Mouse (Mus musculus) spleen, adult 2 months (tissue): ENCODE data around the gene Gtf2ird2.

ENCODE experiments used
- CTCF ChIP-seq: fragments of 200-500 bp; IDR thresholded peaks from 2 replicates; pipeline ENCODE4 v1.5.1; 2011; ENCODE audit warnings: mild to moderate bottlenecking, inconsistent platforms; ENCODE audit not compliant: insufficient read depth, insufficient read length, insufficient replicate concordance; ENCODE audit errors: extremely low read depth
- POLR2A ChIP-seq: fragments of 200-500 bp; IDR thresholded peaks from 2 replicates; pipeline ENCODE4 v1.6.1; 2011; ENCODE audit warnings: low read depth, low read length, inconsistent platforms

GRCm38 (mm10) chr5:134235111-134235510 is 51.3 kb downstream of the Gtf2ird2 start:
- TF ChIP-seq CTCF (no peak), POLR2A (no peak)
